Mouse (Mus musculus) kidney, adult 2 months (tissue): ENCODE results near the gene Lgr4.

Experiments used
- CTCF ChIP-seq: fragments of 200-500 bp; conservative IDR thresholded peaks from 2 replicates; pipeline ENCODE4 v1.5.1; 2011; ENCODE audit warnings: low read depth, mild to moderate bottlenecking, control low read depth, low read length, moderate library complexity, mixed read lengths; ENCODE audit not compliant: insufficient read depth, insufficient read length
- POLR2A ChIP-seq: fragments of 200-500 bp; IDR thresholded peaks from one replicate; pipeline ENCODE4 v1.6.1; 2011; ENCODE audit warnings: low read depth, low read length, control low read depth

DNA sequence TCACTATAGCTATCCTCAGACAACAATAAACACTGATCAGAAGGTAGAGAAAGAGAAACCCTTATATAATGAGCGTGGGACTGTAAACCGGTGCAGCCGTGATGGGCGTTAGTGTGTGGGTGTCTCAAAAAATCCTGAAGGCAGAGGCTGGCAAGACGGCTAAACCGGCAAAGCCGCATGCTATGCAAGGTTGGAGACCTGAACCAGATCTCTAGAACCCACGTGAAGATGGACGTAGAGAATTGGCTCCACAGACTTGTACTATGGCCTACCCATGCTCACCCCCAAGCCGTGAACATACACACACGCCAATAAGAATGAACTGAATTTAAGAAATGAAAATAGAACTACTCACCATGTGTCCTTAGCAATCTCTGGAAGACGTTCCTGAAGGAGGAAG lies 4.7 kb upstream of the Lgr4 start:
- TF ChIP-seq CTCF (no peak), POLR2A (no peak)
